Mouse (Mus musculus) forebrain, postnatal 0 days (tissue): ENCODE measurements around the gene Kank1. TPM values are rescaled to one million over a fixed set of nuclear protein-coding genes. Genes with fewer than 3 reads are reported as not detected.

Experiments used
- ATAC-seq: fragments of 200-750 bp; cut with Nextera tagmentation; 2 replicates; pipeline ENCODE4 v1.8.0; 2017; ENCODE audit warnings: mild to moderate bottlenecking, moderate library complexity
- DNase-seq: peaks from one replicate; pipeline ENCODE4 v3.0.0-alpha.2; 2015
- H3K27ac ChIP-seq: fragments of 300-500 bp; sonication (generic); 2 replicates; pipeline ENCODE4 v1.5.1; 2014; ENCODE audit warnings: low read depth, mild to moderate bottlenecking, antibody characterized with exemption, low read length, moderate library complexity, mixed read lengths
- H3K27me3 ChIP-seq: fragments of 300-500 bp; sonication (generic); 2 replicates; pipeline ENCODE4 v1.6.1; 2014; ENCODE audit warnings: mild to moderate bottlenecking, low read length, mixed read lengths; ENCODE audit not compliant: insufficient read depth
- H3K36me3 ChIP-seq: fragments of 300-500 bp; sonication (generic); 2 replicates; pipeline ENCODE4 v1.6.1; 2014; ENCODE audit warnings: mild to moderate bottlenecking, moderate library complexity; ENCODE audit not compliant: insufficient read depth
- H3K4me1 ChIP-seq: fragments of 300-500 bp; sonication (generic); 2 replicates; pipeline ENCODE4 v1.6.1; 2014; ENCODE audit warnings: antibody characterized with exemption; ENCODE audit not compliant: insufficient read depth
- H3K4me2 ChIP-seq: fragments of 300-500 bp; sonication (generic); 2 replicates; pipeline ENCODE4 v1.6.1; 2014; ENCODE audit warnings: low read depth, mild to moderate bottlenecking, moderate library complexity
- H3K4me3 ChIP-seq: fragments of 300-500 bp; sonication (generic); 2 replicates; pipeline ENCODE4 v1.5.1; 2014; ENCODE audit warnings: low read depth, low read length, mixed read lengths
- H3K9ac ChIP-seq: fragments of 300-500 bp; sonication (generic); 2 replicates; pipeline ENCODE4 v1.6.1; 2014; ENCODE audit warnings: mild to moderate bottlenecking
- H3K9me3 ChIP-seq: fragments of 300-500 bp; sonication (generic); 2 replicates; pipeline ENCODE4 v1.6.1; 2016; ENCODE audit warnings: low read length
- CTCF ChIP-seq: sonication (generic); IDR thresholded peaks from 2 replicates; pipeline ENCODE4 v1.5.1; 2016; ENCODE audit warnings: antibody characterized with exemption, control low read depth, low read depth
- WGBS: fragments of 180-500 bp; shearing (Covaris S2); extraction: QIAGEN DNeasy Blood & Tissue Kit; methylation state at CpG from one replicate; pipeline ENCODE4 v1.1.7; 2014; 5-methylcytosine and 5-hydroxymethylcytosine counted together
- polyA plus RNA-seq: library from polyadenylated mRNA; unstranded; fragments of >200 nt; fragmentation: Nextera tagmentation; extraction: Ambion mirVana; gene quantifications from 2 replicates; pipeline ENCODE4 v1.2.1, GENCODE M21; 2015
- total RNA-seq: library from RNA; depleted of rRNA; stranded (reverse); fragments of >200 nt; gene quantifications from 2 replicates; pipeline ENCODE4 v1.2.3, GENCODE M21; 2014

Kank1 gene
- total and polyA plus RNA-seq, 2 experiments from 2014 or later = 3.9 to 10.8 TPM

DNA sequence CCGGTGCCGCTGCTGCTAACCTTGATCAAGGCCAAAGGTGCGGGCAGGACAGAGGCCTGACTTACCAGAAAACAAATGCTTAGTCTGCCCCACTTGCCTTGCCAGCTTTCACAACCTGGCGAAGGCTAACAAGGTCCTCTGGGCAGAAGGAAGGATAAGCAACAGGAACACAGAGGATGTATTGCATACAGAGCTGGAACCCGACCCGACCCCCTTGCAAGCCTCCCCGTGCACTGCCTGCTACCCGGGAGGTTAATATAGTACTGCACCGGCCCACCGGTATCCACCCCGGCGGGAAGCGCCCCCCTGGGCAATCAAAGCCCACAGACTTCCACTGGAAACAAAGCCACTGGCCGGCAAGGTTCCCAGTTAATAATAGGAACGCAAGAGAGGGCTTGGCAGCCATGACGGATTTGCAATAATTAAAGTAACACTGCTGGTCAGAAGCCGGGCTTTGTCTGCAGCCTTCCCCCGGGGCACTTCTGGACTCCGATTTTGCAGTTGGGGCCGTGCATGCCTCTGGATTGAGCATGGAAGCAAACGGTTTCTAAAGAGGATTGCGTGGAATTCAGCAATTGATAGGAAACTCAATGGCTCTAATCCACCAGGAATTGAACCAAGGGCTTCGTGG lies 28.9 kb upstream of the Kank1 start:
- H3K27me3 ChIP-seq = no peaks in the 10 kb centered on the region
- DNase-seq = no peak
- H3K36me3 ChIP-seq = no peaks in the 10 kb centered on the region
- no peak overlapping the region for H3K27ac ChIP-seq
- H3K4me2 ChIP-seq = peak overlapping the region; percentile 14; the same call in 1 of the 2 replicates
- no peaks in the 10 kb centered on the region for H3K4me1 ChIP-seq
- H3K4me3 ChIP-seq = no peak overlapping the region
- 6% methylated on average over 23 of the region's 23 CpGs for WGBS
- H3K9ac ChIP-seq = no peak overlapping the region
- no peaks in the 10 kb centered on the region for H3K9me3 ChIP-seq
- ATAC-seq = no peak
- no peak for TF ChIP-seq CTCF

GRCm38 (mm10) chr19:25208596-25209110 lies 28.1 kb upstream of the Kank1 start:
- H3K4me1 ChIP-seq = no peaks in the 10 kb centered on the region
- 63% methylated on average over 11 of the region's 11 CpGs for WGBS
- no peak overlapping the region for H3K4me2 ChIP-seq
- no peak for ATAC-seq
- H3K27me3 ChIP-seq = no peaks in the 10 kb centered on the region
- no peaks in the 10 kb centered on the region for H3K36me3 ChIP-seq
- no peak overlapping the region for H3K4me3 ChIP-seq
- no peak for TF ChIP-seq CTCF
- DNase-seq = no peak
- no peak overlapping the region for H3K9ac ChIP-seq
- no peaks in the 10 kb centered on the region for H3K9me3 ChIP-seq
- H3K27ac ChIP-seq = no peak overlapping the region

DNA sequence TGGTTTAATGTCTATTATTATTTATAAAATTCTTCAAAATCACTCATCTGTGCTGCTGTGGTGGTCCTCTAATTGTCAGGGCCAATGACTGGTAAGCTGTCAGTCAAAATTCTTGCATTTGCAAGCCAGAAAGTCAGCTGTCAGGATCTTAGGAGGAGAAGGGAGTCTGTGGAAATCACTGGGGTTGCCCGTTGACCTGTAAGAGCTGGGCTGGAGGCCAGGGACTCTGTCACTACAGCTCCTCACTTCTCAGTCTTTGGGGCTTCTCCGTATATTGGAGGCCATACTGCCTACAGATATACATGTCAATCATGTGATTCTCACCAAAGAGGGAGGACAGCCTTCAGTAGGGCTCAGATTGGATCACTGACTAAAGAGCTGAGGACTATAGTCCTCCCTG lies 16.2 kb upstream of the Kank1 start:
- no peak for DNase-seq
- Histone ChIP-seq H3K9ac (no peak overlapping the region), H3K4me3 (no peak overlapping the region), H3K4me2 (no peak overlapping the region), H3K4me1 (no peaks in the 10 kb centered on the region), H3K9me3 (no peaks in the 10 kb centered on the region), H3K36me3 (no peaks in the 10 kb centered on the region), H3K27me3 (no peaks in the 10 kb centered on the region), H3K27ac (no peak overlapping the region)
- no peak for ATAC-seq
- no peak for TF ChIP-seq CTCF
- 75% methylated on average over 2 of the region's 2 CpGs for WGBS

GRCm38 (mm10) chr19:25221964-25222640 lies 14.7 kb upstream of the Kank1 start:
- no peak for TF ChIP-seq CTCF
- Histone ChIP-seq H3K9me3 (no peaks in the 10 kb centered on the region), H3K4me1 (no peaks in the 10 kb centered on the region), H3K9ac (no peak overlapping the region), H3K27me3 (no peaks in the 10 kb centered on the region), H3K36me3 (no peaks in the 10 kb centered on the region), H3K4me3 (no peak overlapping the region), H3K4me2 (no peak overlapping the region), H3K27ac (no peak overlapping the region)
- WGBS = 77% methylated on average over 9 of the region's 9 CpGs
- ATAC-seq (no peak; the same call in 1 of the 2 replicates), DNase-seq (no peak)

DNA sequence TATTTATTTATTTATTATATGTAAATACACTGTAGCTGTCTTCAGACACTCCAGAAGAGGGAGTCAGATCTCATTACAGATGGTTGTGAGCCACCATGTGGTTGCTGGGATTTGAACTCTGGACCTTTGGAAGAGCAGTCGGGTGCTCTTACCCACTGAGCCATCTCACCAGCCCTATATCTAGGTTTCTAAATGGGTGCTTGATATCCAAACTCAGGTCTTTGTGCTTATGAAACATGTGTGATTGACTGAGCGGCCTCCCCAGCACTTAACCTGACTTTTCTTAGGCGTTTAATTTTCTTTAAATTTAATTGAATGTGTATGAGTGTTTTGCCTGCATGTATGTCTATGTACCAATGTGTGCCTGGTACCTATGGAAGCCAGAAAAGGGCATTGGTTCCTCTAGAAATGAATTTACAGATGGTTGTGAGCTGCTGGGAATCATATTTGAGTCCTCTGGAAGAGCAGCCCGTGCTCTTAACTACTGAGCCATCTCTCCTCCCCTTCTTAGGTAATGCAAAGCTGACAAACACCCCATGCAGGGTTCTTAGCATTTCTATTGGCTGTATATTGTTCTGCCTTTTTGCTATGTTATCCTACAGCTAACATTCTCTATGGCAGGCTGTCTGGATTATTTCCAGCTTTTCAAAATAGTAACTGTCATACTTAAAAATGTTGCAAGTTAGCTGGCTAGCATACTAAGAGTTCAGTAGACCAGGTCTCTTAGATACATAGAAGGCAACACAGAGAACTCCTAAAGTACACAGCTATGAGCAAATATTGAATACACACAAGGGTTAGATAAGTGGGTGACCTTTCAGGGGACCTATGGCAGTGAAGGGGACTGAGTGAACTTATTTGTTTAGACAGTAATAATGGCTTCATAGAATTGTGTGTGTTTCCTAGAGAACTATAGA lies 6.5 kb upstream of the Kank1 start:
- peak; percentile 20 for DNase-seq
- no peaks in the 10 kb centered on the region for H3K27me3 ChIP-seq
- H3K9ac ChIP-seq = no peak overlapping the region
- no peaks in the 10 kb centered on the region for H3K36me3 ChIP-seq
- no peak overlapping the region for H3K4me3 ChIP-seq
- H3K4me2 ChIP-seq = no peak overlapping the region
- no peaks in the 10 kb centered on the region for H3K4me1 ChIP-seq
- no peak for TF ChIP-seq CTCF
- 78% methylated on average over 4 of the region's 4 CpGs for WGBS
- peak; percentile 53 for ATAC-seq
- no peaks in the 10 kb centered on the region for H3K9me3 ChIP-seq
- H3K27ac ChIP-seq = no peak overlapping the region

DNA sequence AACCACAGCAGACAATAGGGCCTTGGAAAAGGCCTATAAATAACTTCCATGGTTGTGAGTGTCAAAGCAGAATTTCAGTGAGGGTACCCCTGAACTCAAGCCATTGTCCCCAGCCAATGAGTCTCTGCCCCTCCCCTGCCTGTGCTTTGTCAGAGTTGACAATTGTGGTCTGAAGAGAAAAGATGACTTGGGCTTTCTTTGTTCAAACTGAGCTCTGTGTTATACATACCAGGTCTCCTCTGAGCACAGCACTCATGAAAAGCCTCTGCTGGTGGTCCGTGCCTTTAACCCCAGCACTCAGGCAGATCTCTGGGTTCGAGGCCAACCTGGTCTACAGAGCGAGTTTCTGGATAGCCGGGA lies 5.8 kb upstream of the Kank1 start:
- H3K9ac ChIP-seq = no peak overlapping the region
- ATAC-seq (no peak), DNase-seq (no peak)
- H3K4me2 ChIP-seq = no peak overlapping the region
- no peak overlapping the region for H3K4me3 ChIP-seq
- no peaks in the 10 kb centered on the region for H3K36me3 ChIP-seq
- no peak for TF ChIP-seq CTCF
- no peaks in the 10 kb centered on the region for H3K4me1 ChIP-seq
- 57% methylated on average over 4 of the region's 4 CpGs for WGBS
- no peak overlapping the region for H3K27ac ChIP-seq
- H3K27me3 ChIP-seq = no peaks in the 10 kb centered on the region
- H3K9me3 ChIP-seq = no peaks in the 10 kb centered on the region
